Mouse (Mus musculus): Measurements from ENCODE around the gene Ndufab1. TPM values are rescaled to one million over a fixed set of nuclear protein-coding genes. Genes with fewer than 3 reads are reported as not detected.

The Ndufab1 gene
- polyA plus RNA-seq, 1 experiment: 127 TPM

DNA sequence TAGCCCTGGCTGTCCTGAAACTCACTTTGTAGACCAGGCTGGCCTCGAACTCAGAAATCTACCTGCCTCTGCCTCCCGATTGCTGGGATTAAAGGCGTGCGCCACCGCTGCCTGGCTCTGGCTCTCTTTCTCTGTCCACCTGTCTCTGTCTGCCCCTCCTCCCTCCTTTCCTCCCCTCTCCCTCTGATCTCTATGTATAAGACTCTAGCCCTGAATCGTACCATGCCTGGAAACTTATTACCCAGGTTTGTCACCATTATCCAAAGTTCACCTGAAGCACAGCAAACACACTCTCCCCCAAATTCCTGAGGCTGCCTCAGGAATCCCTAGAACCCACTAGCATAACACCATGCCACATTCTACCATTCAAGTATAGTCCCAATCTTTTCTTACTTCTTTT, 6.5 kb upstream of the Ndufab1 start:
- TF ChIP-seq CTCF (IDR thresholded peaks at IDR 0.05; ENCODE audit: borderline replicate concordance, extremely low read depth, insufficient read depth, insufficient read length): no peak
- TF ChIP-seq POLR2A (IDR thresholded peaks at IDR 0.05; ENCODE audit: borderline replicate concordance, extremely low read depth, insufficient read depth, insufficient read length, poor library complexity, severe bottlenecking): no peak

DNA sequence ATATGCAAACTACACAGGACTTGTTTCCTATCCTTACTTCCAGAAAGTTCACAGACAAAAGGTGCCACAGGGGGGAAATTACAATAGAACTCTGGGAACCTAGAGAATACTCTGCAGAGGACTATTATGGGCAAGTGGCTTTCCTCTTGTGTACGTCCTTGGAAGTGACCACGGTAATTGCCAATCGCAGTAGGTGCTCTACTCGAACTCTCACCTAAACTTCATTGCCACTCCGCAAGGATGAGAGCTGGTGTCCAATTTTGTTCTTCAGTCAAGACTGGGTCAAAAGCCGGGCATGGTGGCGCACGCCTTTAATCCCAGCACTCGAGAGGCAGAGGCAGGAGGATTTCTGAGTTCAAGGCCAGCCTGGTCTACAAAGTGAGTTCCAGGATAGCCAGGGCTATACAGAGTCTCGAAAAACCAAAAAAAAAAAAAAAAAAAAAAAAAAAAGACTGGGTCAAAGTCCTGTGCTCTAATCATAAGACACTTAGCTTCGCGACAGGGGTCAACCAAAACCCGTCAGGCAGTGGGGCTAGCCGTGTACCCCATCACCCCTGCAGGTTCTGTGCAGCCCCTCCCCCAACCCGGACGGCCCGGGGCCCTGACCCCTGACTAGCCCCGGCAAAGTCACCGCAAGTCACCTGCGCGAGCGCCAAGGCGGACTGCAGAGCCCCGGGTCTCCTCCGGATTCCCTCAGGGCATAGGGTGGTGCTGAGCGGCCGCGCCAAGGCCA, 506 bp downstream of the Ndufab1 start:
- DNase-seq (ENCODE audit: low read depth): peak; percentile 48

More for the DNA sequence above, 6.5 kb upstream of the Ndufab1 start:
- no peak for DNase-seq (ENCODE audit: low read depth)

DNA sequence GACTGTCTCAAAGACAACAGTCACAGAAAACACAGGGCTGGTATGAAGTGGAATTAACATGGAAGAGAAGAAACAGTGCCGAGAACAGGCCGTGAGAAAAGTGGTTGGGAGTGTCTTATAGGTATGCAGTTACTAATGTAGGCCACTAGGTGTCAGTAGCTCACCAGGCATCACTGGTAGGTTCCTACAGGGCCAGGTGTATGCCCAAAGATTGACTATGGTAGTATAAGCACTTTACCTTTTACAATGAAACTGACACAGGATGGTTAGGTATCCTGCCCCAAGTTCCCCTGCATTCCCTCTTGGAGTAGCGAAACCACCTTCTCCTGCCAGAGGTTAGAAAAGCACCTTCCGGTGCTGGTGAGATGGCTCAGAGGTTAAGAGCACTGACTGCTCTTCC, 2.5 kb downstream of the Ndufab1 start:
- peak; percentile 68 for DNase-seq (ENCODE audit: low read depth)
- TF ChIP-seq CTCF (IDR thresholded peaks at IDR 0.05; ENCODE audit: borderline replicate concordance, extremely low read depth, insufficient read depth, insufficient read length) (peak; percentile 75; the same call in 1 of the 2 replicates), POLR2A (IDR thresholded peaks at IDR 0.05; ENCODE audit: borderline replicate concordance, extremely low read depth, insufficient read depth, insufficient read length, poor library complexity, severe bottlenecking) (no peak)

DNA sequence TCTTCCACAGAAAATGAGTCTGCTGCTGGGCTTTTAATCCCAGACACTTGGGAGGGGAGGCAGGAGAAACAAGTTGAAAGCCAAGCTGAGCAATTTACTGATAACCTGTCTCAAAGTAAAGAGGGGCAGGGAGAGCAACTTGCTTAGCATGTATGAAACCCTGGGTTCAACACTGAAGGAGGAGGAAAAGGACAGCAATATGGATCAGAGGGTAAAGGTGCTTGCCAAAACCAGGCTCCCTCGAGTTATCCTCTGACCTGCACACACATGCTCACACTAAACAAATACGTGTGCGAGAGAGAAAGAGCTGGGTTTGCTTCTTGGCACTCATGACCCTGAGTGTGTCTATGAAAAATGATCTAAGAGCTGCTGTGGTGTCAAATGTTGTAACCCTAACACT, 3.7 kb downstream of the Ndufab1 start:
- TF ChIP-seq CTCF (IDR thresholded peaks at IDR 0.05; ENCODE audit: borderline replicate concordance, extremely low read depth, insufficient read depth, insufficient read length) (no peak), POLR2A (IDR thresholded peaks at IDR 0.05; ENCODE audit: borderline replicate concordance, extremely low read depth, insufficient read depth, insufficient read length, poor library complexity, severe bottlenecking) (no peak)
- no peak for DNase-seq (ENCODE audit: low read depth)

DNA sequence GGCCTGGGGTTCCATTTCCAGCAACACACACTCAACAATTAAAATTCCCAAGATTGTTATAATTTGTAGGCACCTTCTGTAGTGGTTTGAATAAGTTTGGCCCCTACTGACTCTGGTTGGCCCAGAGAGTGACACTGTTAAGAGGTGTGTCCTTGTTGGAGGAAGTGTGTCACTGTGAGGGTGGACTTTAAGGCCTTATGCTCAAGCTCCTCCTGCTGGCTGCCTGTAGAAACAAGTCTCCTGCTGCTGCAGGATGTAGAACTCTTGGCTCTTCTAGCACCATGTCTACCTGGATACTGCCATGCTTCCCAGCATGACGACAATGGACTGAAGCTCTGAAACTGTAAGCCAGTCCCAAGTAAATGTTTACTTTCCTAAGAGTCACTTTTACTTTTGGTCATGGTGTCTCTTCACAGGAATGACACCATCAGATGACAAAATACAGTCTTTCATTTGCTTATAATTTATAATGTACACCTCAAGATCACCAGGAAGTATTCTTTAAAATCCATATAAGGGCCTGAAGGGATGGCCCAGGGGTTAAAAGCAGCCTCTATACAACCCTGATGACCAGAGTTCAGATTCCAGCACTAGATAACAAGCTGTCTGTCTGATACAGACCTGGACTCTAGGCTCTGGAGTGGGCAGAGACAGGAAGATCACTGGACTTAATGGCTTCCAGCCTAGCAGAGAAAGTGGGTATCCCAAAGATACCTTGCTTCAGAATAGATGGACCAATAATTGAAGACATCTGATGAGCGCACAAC, 6.9 kb downstream of the Ndufab1 start:
- no peak for TF ChIP-seq CTCF (IDR thresholded peaks at IDR 0.05; ENCODE audit: borderline replicate concordance, extremely low read depth, insufficient read depth, insufficient read length)
- no peak for TF ChIP-seq POLR2A (IDR thresholded peaks at IDR 0.05; ENCODE audit: borderline replicate concordance, extremely low read depth, insufficient read depth, insufficient read length, poor library complexity, severe bottlenecking)
- no peak for DNase-seq (ENCODE audit: low read depth)

DNA sequence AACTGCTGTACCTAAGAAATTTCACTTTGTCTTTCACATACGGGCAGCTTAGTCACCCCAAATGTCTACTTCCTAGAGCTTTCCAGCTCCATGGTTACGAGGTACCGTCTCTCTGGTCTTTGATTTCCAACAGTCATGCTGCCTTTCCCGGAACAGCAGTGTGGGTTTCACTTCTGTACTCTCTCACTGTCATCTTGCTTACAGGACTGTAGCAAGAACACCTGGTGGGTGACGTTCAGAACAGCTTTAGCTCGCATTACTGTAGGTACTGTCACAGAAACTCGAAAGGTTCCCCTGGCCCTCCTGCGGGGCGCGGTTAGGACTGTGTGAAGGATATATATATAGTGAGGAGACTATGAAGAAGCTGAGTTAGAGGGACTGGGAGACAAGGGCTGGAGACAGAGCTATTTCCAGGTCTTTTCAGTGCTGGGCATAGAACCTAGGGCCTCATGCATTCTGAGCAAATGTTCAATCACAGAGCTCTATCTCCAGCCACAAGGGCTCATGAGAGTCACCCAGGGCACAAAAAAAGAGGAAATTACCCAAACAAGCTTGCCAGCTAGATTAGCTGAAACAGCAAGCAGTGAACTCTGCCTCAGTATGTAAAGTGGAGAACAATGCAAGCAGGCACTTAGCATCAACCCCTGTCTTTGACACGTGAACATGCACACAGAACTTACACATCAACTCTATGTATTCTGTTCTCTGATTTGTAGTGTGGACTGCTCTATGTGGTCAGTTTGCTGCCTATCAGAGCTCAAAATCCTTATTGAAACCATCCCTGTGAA, 14.3 kb downstream of the Ndufab1 start:
- no peak for TF ChIP-seq CTCF (IDR thresholded peaks at IDR 0.05; ENCODE audit: borderline replicate concordance, extremely low read depth, insufficient read depth, insufficient read length)
- no peak for TF ChIP-seq POLR2A (IDR thresholded peaks at IDR 0.05; ENCODE audit: borderline replicate concordance, extremely low read depth, insufficient read depth, insufficient read length, poor library complexity, severe bottlenecking)

DNA sequence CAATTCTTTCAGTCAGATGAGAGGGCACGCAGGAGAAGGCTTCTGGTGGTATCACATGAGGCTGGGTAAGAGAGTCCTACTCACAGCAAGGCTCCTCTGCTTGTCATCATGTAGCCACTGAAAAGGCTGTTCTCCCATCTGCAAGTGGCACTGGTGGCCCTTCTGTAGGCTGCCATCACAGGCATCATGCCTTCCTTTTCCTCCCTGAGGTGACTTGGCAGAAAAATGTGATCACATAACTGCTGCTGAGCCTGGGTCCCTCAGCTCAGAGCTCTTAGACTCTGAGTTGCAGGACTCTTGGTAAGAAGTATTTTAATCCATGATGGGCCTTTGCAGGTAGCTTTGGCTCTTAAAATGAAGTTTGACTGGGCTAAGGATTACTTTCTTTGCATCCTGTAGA, 20.6 kb downstream of the Ndufab1 start:
- no peak for TF ChIP-seq CTCF (IDR thresholded peaks at IDR 0.05; ENCODE audit: borderline replicate concordance, extremely low read depth, insufficient read depth, insufficient read length)
- TF ChIP-seq POLR2A (IDR thresholded peaks at IDR 0.05; ENCODE audit: borderline replicate concordance, extremely low read depth, insufficient read depth, insufficient read length, poor library complexity, severe bottlenecking): no peak
- no peak for DNase-seq (ENCODE audit: low read depth)

More for the DNA sequence above, 14.3 kb downstream of the Ndufab1 start:
- DNase-seq (ENCODE audit: low read depth): no peak

DNA sequence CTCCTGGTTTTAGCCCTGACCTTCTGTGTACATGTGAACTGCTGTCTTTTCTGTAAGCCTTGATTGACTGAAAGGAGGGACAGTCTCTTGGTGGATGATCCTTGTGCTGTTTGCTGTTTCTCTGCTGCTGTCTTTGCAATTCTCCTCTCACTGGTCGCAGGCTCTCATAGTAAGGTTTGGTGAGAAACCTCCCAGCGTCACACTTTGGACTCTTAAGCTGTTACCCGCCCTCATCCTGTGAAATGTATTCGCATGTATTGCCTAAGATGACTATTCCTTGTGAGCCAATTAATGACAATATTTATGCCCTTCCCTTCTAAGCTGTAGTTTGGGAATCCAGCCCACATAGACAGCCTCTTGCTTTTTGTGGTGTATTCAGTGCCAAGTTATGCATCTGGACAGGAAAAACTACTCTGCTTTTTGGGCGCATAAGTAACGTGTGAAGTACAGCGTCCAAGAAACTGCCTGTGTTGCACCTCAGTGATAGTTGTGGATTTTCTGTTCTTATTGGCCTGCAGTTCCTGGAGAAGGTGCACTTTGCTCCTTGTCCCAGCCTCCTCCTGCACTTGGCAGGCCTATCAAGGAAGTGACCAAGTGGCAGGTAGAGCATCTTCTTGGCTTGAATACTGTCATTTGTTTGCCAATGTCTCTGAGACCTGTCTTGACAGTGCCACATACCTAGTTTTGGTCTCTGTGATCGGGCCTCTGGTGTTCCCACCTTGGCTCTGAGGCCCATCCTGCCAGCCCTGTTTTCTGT, 21.7 kb downstream of the Ndufab1 start:
- no peak for DNase-seq (ENCODE audit: low read depth)
- TF ChIP-seq CTCF (IDR thresholded peaks at IDR 0.05; ENCODE audit: borderline replicate concordance, extremely low read depth, insufficient read depth, insufficient read length): no peak

DNA sequence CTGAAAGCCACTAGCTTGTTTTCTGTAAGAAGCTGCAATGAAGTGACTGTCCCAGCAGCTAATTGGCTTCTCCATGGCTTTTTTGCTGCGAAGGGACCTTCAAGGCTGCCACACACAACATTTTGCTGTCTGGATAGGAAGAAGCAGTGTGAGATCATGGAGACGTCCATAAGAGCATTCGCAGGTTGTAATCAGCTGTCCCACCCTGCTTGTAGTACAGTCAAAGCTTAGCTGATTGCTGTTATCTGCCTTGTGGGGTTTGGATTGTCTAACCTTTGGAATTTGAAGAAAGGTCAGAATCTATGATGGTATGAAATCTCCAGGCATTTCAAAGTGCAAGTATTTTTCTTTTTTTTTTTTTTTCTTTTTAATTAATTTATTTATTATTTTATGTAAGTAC, 27.3 kb downstream of the Ndufab1 start:
- TF ChIP-seq POLR2A (IDR thresholded peaks at IDR 0.05; ENCODE audit: borderline replicate concordance, extremely low read depth, insufficient read depth, insufficient read length, poor library complexity, severe bottlenecking) (no peak), CTCF (IDR thresholded peaks at IDR 0.05; ENCODE audit: borderline replicate concordance, extremely low read depth, insufficient read depth, insufficient read length) (no peak)
- DNase-seq (ENCODE audit: low read depth): no peak

DNA sequence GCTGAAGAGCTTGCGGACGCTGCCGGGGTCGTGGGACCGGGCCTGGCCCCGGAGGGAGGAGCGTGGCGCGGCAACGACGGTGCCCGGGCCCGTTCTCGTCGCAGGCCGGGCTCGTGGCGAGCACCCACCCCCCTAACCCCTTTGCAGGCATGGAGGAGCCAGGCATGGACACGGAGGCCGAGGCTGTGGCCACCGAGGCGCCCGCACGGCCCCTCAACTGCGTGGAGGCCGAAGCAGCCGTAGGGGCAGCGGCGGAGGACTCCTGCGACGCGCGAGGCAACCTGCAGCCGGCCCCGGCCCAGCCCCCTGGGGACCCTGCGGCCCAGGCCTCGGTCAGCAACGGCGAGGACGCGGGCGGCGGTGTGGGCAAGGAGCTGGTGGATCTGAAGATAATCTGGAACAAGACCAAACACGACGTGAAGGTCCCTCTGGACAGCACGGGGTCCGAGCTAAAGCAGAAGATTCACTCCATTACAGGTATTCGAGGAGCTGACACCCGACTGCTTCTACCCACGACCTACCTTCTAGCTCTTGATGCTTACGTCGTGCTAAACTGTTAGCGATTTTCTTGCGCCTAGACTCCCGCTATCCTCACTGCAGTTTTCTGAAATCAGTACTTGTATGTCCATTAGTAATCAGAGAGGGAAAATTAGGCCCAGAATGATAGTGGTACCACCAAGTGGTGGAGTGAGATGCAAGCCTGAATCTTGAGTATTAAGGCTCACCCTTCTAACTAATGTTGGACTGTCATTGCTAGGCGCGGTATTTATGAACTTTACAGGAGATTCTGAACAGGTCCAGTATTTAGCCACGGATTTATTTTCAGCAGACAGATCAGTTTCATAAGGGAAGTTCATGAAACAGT, 33.9 kb downstream of the Ndufab1 start:
- DNase-seq (ENCODE audit: low read depth): peak; percentile 28

More for the DNA sequence above, 33.9 kb downstream of the Ndufab1 start:
- TF ChIP-seq POLR2A (IDR thresholded peaks at IDR 0.05; ENCODE audit: borderline replicate concordance, extremely low read depth, insufficient read depth, insufficient read length, poor library complexity, severe bottlenecking): no peak

All from brain, embryonic 14.5 days (tissue).